Mouse (Mus musculus) hematopoietic stem cell, adult 5-6 weeks (primary cell): ENCODE measurements around the gene Sectm1b. TPM values are rescaled to one million over a fixed set of nuclear protein-coding genes. Genes with fewer than 3 reads are reported as not detected.
"Not testable (repeated sequence)": the region's sequence is repeated elsewhere in the genome, so short reads cannot be mapped to it uniquely, and the experiment has no call there.

ENCODE experiments used
- ATAC-seq, 2 experiments: fragments of 125-278 bp in 1 of 2; replicated peaks in 1 of 2; 2 replicates each; pipeline ENCODE4 v1.8.0; 2016 to 2017; ENCODE audit warnings: inconsistent platforms in 2 of 2, mild to moderate bottlenecking in 2 of 2, moderate number of reproducible peaks in 2 of 2, low read depth in 1 of 2, moderate TSS enrichment in 1 of 2; ENCODE audit not compliant: low FRiP score in 2 of 2, poor library complexity in 2 of 2, severe bottlenecking in 2 of 2, insufficient read depth in 1 of 2, low TSS enrichment in 1 of 2
- total RNA-seq: library from RNA; stranded (forward); fragments of 172-1452, 232-1000 nt; gene quantifications from 2 replicates; pipeline ENCODE4 v1.2.3, GENCODE M21; 2017

Sectm1b gene
- total RNA-seq, 1 experiment from 2014 or later, result not detected

GRCm38 (mm10) chr11:121082857-121083500 is 19.6 kb upstream of the Sectm1b start:
- ATAC-seq, result peak; percentile 69 to 76

- ATAC-seq, result no peak
Measured at GRCm38 (mm10) chr11:121082250-121082649, 18.9 kb upstream of the Sectm1b start.

- no peak for ATAC-seq
Measured at GRCm38 (mm10) chr11:121081120-121081519, 17.8 kb upstream of the Sectm1b start, which contains the start of gene Sectm1a. Gene Sectm1a, minus strand, starts transcription at chr11:121081220.

DNA sequence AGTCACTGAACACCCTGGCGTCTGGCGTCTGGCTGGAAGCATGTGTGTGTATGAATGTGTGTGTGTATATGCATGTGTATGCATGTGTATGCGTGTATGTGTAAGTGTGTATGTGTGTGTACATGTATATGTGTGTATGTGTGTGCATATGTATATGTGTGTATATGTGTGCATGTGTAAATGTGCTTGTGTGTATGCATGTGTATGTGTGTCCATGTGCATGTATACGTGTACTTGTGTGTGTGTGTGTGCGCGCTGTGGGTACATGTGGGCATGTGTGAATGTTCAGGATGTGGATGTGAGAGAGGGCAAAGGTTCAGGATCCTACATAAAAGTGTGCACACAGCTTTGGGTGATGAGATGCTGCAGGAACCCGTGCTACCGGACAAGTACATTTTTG is 17.0 kb upstream of the Sectm1b start:
- no peak for ATAC-seq

- ATAC-seq, result no peak
Measured at GRCm38 (mm10) chr11:121075655-121076054, 12.3 kb upstream of the Sectm1b start.

- not testable (repeated sequence) for ATAC-seq
Measured at GRCm38 (mm10) chr11:121069662-121070061, 6.3 kb upstream of the Sectm1b start.

GRCm38 (mm10) chr11:121067895-121068294 is 4.5 kb upstream of the Sectm1b start:
- no peak for ATAC-seq

DNA sequence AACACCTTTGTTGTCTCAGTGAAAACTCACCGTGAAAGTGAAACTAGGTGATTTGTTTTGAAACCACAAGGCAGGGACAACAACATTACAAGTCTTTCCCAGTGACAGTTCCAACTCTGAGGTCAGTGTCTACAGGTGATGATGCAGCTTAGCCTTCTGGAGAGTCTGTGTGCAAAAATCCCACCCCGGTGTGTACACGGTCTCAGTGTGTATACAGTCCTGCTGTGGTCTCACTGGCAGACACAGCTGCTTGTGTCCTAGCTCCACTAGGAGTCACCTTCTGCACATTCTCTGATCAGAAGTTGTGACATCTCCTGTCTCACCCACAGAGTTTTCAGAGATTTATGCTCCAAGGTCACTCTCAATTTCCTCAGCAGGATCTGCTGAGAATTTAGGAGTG is 828 bp upstream of the Sectm1b start:
- no peak; a peak in 1 of 4 replicates for ATAC-seq

GRCm38 (mm10) chr11:121061615-121062014 is 1.8 kb downstream of the Sectm1b start:
- ATAC-seq, result no peak

GRCm38 (mm10) chr11:121060401-121061067 is 2.8 kb downstream of the Sectm1b start:
- not testable (repeated sequence) for ATAC-seq

GRCm38 (mm10) chr11:121059471-121059870 is 3.9 kb downstream of the Sectm1b start:
- no peak for ATAC-seq

DNA sequence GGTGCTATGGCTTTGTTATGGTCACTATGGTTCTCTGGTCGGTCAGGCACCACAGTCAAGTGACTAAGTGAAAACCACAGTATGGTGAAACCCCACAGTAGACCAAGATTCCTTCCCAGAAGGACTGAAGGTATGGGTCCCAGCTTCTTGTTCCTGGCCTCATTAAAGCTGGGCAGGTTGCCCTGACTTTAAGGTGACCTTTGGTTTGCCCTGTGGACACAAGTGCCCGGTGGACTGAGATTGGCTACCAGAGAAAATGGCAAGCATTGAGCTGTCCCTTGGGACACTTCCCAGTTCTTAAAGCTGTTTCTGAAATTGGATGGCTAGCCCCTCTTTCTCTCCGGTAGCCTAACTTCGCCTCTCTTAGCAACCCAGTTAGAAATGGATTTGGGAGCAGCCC is 4.4 kb downstream of the Sectm1b start:
- no peak for ATAC-seq

DNA sequence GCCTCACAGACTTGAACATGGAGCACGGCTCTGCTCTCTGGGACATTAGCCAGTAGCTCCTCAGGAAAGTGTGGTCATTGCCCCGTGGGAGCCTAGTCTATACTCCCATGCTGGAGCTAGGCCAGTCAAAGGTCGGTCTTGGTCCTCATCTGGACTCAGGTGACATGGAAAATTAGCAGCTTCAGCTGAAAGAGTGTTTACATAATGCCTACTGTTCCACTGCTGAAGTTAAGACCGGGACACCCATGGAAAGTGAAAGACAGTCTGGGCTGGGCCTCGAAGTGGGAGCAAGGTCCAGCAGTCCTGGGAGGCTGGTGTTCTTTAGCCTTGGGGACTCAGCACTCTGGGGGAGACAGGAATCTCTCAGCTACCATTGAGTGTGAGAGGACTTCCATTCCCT is 5.2 kb downstream of the Sectm1b start:
- ATAC-seq, result no peak

- ATAC-seq, result no peak
Measured at GRCm38 (mm10) chr11:121056536-121057236, 6.7 kb downstream of the Sectm1b start.

DNA sequence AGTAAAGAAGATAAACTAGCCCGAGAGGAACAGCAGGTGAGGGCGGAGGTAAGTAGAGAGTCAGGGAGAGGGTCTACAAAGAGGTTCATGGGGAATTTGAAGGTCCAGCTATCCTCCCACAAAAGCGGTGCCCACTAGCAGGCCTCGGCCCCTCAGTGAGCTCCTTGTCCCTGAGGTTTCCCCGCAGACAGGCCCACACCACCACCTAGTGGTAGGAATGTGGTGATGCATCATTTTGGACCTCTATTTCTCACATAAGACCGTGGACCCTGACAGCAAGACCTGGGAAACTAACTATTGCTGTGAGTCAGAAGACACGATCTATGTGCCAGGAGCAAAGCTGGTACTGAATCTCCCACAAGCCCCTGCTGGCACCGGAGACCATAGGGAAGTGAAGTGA is 9.8 kb downstream of the Sectm1b start:
- ATAC-seq, result peak; percentile 81 to 91

DNA sequence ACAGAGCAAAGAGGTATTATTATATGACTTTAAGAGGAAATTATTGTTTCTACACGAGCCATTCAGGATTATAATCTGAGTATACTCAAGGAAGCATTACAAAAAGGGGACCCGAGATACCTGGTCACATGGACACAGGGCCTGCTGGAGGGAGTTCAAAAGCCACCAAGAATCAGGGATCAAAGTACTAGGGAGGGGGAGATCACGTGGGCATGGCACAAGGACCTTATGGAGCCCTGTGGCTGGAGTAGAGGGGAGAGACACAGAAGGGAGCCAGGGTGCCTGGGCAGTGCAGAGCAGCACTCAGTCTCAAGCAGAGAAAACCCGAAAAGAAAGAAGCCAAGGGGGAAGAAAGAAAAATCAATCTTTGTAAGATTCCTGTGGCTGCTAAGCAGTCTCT is 11.0 kb downstream of the Sectm1b start:
- ATAC-seq, result no peak

- no peak for ATAC-seq
Measured at GRCm38 (mm10) chr11:121051793-121052192, 11.6 kb downstream of the Sectm1b start.

- ATAC-seq, result no peak
Measured at GRCm38 (mm10) chr11:121049840-121050239, 13.5 kb downstream of the Sectm1b start.
